Mouse (Mus musculus) megakaryocyte, adult 5-6 weeks (primary cell): ENCODE data around the gene Rpain. TPM values are rescaled to one million over a fixed set of nuclear protein-coding genes. Genes with fewer than 3 reads are reported as not detected.
A peak's percentile ranks its signal among the peaks of the same experiment; 100 is the strongest.

ENCODE experiments used
- ATAC-seq: 2 replicates; pipeline ENCODE4 v1.8.0; 2016; ENCODE audit warnings: mild to moderate bottlenecking, inconsistent platforms; ENCODE audit not compliant: poor library complexity, severe bottlenecking
- total RNA-seq, 2 experiments: library from RNA; stranded (forward) in 1 of 2; stranded (reverse) in 1 of 2; fragments of 153-499, 151-499 nt in 1 of 2; fragments of 221-1000, 200-1000 nt in 1 of 2; gene quantifications; 2 replicates each; pipeline versions ENCODE4 v1.2.3 to v1.2.4; 2015 to 2017

The Rpain gene
- total RNA-seq, 2 experiments from 2014 or later: 19.2 to 58.3 TPM

DNA sequence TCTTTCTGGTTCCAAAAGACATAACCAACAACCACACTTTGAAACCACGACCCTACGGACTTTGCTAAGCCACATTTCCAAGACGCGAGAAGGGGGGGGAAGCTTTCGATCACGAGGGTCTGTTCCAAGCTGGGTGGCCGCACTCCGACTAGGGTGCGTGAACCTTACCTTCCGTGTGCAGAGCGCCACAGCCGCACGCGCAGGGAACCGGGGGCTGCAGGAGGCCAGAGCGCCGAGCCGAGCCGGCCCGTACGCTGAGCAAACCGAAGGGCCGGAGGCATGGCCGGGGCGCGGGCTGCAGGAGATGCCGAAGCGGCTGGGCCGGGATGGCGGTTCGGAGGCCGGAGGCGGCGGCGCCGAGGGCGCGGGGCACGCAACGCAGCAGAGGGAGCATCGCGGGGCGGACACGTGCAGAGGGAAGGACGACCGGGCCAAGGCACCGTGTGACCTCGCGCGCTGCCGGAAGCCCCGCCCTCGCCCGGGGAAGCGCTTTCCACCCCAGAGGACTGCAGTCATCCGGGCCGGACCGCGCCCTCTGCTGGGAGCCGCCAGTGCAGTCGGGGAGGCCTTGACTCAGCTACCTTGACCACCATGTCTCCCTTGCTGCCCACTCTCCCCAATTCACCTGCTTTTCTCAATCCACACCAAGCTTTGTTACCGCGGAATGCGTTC, 12.7 kb downstream of the Rpain start, which contains the start of gene C1qbp:
Gene C1qbp (minus strand): TSS at position 470 of the 672 bp plus-strand sequence.
- peak; percentile 100 for ATAC-seq

DNA sequence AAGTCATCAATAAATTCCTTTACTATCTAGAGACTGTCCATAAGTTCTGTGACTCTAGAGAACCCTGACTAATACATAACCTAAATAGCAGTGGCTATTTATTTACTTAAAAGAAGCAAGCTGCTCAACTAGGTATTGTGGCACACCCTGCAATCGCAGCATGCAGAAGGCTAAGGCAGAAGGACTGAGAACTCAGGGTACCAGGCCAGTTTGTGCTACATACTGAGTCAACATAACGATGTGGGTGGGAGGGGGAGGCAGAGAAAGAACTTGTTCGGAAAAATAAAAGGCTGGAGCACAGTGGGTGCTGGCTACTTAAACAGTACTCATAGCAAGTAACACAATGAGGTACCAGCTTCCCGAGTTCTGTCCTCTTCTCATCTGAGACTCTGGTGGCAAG, 31.2 kb downstream of the Rpain start:
- no peak for ATAC-seq

DNA sequence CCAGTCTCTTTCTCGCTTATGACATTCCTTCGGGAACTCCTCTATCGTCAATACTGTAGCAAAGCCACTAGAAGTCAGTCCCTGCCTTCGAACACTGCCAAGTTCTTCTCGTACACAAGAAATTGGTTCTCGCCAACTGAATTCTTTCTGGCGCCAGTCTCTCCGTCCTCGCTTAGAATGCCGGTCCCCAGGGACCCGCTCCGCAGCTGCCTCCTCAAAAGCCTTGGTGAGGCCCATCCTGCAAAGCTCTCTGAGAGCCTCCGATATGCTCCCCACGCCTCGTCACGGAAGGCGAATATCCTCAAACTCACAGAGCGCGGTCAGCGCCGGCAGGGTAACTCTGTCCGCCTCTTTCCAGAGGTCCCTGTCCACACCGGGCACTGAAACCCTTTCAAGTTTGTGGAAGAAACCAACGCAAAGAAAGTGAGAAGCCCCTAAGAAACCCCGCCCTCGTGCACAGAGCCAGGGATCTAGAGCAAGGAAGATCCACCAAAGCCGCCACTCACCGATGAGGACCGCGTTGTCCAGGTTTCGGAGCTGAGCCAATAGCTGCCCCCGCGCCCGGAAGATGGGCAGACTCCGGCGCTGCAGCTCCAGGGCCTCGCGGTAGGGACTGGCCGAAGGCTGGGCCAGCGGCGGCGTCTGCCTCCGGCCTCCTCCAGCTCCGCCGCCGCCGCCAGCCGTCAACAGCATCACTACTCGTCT, 33.8 kb downstream of the Rpain start:
- ATAC-seq: peak; percentile 39

DNA sequence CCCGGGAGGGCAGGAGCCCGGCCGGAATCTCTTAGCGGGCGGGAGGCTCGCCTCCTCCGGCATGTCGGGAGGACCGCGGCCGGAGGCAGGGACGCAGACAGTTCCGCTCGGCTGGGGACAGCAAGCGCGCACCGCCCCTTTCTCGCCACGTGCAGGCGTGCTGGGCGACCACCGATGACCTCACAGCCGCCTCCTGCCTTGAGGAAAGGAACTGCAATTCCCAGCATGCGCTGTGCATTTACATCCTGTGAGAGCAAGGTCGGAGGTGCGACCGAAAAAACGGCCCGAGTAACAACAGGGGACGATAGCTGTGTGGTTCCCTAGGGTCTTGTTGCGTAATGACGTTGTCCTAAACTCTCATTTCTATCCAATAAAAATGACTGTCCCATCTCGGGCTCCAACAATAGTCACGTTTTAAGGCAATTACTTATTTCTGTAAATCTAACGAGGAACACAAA, 34.3 kb downstream of the Rpain start, which contains the start of gene Dhx33:
Gene Dhx33 (minus strand): TSS at position 122 of the 458 bp plus-strand sequence.
- peak; percentile 98 for ATAC-seq

DNA sequence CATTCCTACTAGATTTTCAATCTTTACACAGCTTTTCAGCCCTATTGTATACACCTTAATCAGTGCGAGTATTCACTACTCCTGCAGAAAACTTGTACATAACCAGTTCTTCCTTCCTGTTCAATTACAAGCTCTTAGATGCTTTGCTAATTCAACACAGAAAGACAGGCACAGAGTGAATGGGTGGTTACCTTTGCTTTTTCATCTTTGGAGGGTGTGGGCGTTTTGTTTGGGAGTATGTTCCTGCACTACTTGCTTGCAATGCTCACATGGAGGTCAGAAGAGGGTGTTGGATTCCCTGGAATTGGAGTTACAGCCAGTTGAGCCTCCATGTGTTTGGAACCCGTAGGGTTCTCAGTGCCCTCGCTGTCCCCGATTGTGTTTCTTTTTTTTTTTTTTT, 35.0 kb downstream of the Rpain start:
- no peak for ATAC-seq

DNA sequence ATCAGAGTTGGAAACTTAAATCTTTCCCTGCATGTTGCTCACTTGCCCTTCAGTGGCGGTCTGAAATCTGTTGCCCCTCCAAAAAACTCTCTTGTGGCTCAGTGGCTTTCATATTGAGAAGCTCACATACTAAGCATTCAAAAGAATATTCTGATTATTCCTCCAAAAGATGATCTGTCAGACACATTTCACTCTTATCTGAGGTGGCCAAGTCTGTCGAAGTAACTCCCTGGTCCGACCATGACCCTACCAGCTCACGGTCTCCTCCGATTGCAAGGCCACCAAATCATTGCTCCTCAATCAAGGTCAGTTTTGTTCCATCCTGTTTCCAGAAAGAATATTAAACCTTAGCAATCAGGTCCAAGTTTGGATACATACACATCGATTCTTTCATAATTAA, 37.0 kb downstream of the Rpain start:
- no peak for ATAC-seq

DNA sequence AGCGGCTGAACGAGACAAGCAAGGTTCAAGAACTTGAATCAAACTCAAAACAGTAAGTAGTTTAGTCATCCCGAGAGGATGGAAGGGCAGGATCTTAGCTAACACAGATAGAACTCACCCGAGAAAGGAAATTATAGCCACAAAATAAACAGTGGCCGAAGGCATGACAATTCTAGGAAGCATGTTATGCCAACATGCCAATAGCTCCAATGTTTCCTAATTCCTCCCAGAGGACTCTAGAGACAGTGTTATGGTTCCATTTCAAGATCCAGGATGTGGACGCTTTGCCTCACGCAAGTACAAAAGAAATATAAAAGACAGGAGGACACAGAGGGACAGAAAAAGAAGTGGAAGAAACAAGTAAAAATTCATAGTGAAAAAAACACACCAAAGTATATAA, 37.8 kb downstream of the Rpain start:
- ATAC-seq: no peak

DNA sequence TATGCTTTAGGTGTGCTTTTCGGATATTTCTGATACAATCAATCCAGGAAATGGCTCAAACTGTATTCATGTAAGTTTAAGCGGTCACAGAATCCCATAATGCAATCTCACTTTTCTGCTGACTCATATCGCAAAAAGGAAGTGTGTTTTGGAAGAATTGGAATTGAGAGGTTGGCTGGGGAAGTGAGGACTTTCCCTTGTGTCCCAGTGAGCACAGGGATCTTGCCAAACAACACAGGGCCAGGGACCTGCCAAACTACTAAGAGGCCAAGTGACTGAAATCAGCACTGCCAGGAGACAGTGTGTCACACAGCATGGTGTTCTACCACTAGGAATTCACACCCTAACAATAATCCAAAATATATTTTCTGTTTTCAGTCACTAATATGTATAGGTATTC, 38.3 kb downstream of the Rpain start:
- 0 out of 2 replicates have a peak, but pooled peaks have one; percentile 14 for ATAC-seq

DNA sequence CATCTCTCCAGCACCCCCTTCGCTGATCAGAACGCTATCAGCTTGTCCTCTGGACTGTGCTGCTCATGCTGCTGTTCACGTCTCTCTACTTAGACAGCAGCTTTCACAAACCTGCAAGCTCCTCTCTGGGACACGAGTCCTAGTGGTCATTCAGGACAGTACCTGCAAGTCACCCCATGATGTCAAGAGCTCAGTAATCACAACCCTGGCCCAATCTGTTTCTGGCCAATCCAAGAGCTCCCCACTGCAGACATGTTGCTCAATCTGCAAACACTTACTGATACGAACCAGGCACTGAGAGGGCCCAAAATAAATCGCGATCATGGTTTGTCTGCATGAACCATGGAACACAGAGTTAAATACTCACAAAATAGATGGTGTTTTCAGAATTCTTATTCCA, 42.7 kb downstream of the Rpain start:
- ATAC-seq: no peak

DNA sequence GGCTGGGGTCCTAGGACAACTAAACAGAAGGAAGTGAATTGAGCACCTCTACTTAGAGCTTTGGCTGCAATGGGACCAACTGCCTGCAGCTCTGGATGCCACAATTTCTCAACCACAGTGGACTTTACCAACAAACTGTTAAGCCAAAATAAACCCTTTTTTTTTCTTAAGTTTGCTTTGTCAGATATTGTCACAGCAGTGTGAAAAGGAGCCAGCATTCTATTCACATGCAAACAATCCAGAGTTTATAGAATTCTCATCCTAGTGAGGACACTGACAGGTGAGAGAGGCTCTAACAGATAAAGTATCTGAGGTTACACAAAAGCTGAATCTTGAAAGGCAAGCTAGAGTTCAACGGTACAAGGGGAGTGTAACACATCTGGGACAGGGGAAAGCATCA, 47.0 kb downstream of the Rpain start:
- no peak for ATAC-seq

DNA sequence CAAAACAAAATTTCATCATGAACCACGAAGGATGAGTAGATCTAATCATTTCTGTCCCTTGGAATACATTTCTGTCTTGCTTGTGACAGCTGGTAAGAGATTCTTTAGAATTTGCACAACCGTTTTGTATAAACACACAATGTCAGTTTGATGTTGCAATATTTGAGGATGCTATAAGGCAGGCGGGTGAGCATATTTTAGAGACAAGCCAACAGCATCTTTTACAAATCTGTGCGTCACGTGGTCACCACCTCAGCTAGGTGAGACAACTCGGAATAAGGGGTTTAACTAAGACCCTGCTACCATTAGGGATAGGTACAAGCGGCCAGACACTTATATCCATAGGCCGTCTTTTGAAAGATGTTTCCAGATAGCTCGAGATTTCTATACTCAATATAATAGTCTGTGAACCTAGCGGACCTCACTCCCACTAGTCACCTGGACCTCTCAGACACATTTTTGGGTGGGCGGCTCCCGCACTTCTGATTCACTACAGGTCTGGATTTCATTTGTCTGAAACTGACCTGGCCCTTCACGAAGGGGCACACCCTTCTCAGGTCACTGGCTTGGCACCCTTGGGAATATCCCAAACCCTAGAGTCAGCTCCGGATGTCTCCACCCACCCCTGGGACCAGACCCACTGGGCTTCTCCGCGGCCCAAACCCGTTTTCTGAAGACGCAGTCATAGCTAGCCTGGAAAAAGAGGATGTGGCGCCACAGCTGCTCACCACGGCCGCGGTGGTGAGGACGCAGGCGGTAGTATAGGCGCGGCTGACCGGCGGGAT, 48.6 kb downstream of the Rpain start:
- ATAC-seq: no peak

DNA sequence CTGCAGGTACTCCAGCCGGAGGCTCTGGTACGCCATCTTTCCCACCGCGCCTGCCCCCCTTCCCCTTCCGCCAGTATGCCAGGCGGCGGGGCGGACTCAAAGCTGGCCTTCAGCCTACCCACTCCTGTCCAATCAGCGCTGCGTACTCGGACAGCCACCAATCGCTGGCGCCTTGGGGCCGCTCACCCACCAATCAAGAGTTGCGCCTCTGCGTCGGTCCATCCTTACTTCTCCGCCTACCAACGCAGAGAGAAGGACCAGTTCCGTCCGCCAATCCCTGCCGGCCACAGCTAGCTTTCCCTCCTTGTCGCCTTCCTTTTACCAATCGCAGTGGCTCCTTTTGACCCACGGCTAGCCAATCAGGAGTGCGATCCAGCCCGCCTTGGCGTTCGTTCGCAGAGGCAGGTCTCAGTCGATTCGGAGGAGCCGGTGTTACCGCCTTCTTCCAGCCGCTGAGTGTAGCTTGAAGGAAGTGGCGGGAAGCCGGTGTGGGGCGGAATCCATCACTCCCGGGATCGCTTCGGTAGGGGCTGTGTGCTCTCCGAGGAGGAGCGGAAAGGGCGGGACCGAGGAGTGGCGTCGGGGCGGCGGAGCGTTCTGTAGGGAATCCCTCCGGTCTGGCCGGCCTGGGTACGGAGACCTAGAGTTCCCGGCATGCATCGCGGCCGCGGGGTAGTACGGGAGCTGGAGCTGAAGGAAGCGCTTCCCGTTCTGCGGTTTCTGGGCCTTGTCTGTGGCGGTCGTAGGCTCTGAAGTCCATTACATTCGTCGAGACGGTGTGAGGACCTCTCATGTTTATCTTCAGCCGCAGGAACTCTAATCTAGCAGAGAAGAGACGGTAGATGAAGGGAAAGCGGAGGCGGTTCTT, 49.4 kb downstream of the Rpain start, which contains the start of the genes Mis12 and Derl2:
Gene Mis12 (plus strand): TSS at position 411 of the 868 bp plus-strand sequence.
Gene Derl2 (minus strand): TSS at position 641 of the 868 bp plus-strand sequence.
- peak; percentile 91 for ATAC-seq

Other genes starting within 250 kb of the Rpain start
- 1.9 and 4.8 TPM in 2 replicates for gene Zfp3, start 206.0 kb upstream of the Rpain start, total RNA-seq (2015)
- gene Zfp3, start 206.0 kb upstream of the Rpain start, total RNA-seq (2017): 2.1 and 2.8 TPM in 2 replicates
- gene Scimp, start 157.6 kb upstream of the Rpain start, total RNA-seq (2015): 0.65 and 2.3 TPM in 2 replicates
- 2.6 and 3.3 TPM in 2 replicates for gene Scimp, start 157.6 kb upstream of the Rpain start, total RNA-seq (2017)
- gene Rabep1, start 125.4 kb upstream of the Rpain start, total RNA-seq (2015): 18.6 and 18.9 TPM in 2 replicates
- gene Rabep1, start 125.4 kb upstream of the Rpain start, total RNA-seq (2017): 47.8 and 55.9 TPM in 2 replicates
- 102 and 116 TPM in 2 replicates for gene Nup88, start 240 bp upstream of the Rpain start, total RNA-seq (2015)
- 108 and 110 TPM in 2 replicates for gene Nup88, start 240 bp upstream of the Rpain start, total RNA-seq (2017)
- 112 and 122 TPM in 2 replicates for gene C1qbp, start 12.8 kb downstream of the Rpain start, total RNA-seq (2015)
- gene C1qbp, start 12.8 kb downstream of the Rpain start, total RNA-seq (2017): 18.3 and 25.8 TPM in 2 replicates
- 5.1 and 8.4 TPM in 2 replicates for gene Dhx33, start 34.2 kb downstream of the Rpain start, total RNA-seq (2015)
- gene Dhx33, start 34.2 kb downstream of the Rpain start, total RNA-seq (2017): 10.7 and 17.0 TPM in 2 replicates
- 30.2 and 31.4 TPM in 2 replicates for gene Mis12, start 49.4 kb downstream of the Rpain start, total RNA-seq (2015)
- 43.4 and 60.9 TPM in 2 replicates for gene Mis12, start 49.4 kb downstream of the Rpain start, total RNA-seq (2017)
- gene Derl2, start 49.6 kb downstream of the Rpain start, total RNA-seq (2015): 33.5 and 40.9 TPM in 2 replicates
- 44.4 and 47.7 TPM in 2 replicates for gene Derl2, start 49.6 kb downstream of the Rpain start, total RNA-seq (2017)
- gene 6330403K07Rik, start 63.3 kb downstream of the Rpain start, total RNA-seq (2015): not detected in 2 replicates
- gene 6330403K07Rik, start 63.3 kb downstream of the Rpain start, total RNA-seq (2017): not detected in 2 replicates
- 13.3 and 16.1 TPM in 2 replicates for gene Nlrp1a, start 174.5 kb downstream of the Rpain start, total RNA-seq (2015)
- 26.1 and 32.0 TPM in 2 replicates for gene Nlrp1a, start 174.5 kb downstream of the Rpain start, total RNA-seq (2017)